Mouse (Mus musculus) embryonic facial prominence, embryonic 14.5 days (tissue): ENCODE results near the gene Mrps11. TPM values are rescaled to one million over a fixed set of nuclear protein-coding genes. Genes with fewer than 3 reads are reported as not detected.

ENCODE experiments used
- ATAC-seq: fragments of 200-750 bp; cut with Nextera tagmentation; 2 replicates; pipeline ENCODE4 v1.8.0; 2017; ENCODE audit warnings: low read depth, moderate number of reproducible peaks, moderate TSS enrichment
- DNase-seq: peaks from one replicate; pipeline ENCODE4 v3.0.0-alpha.2; 2015; ENCODE audit warnings: low spot score
- H3K27ac ChIP-seq: fragments of 300-500 bp; sonication (generic); replicated peaks from 2 replicates; pipeline ENCODE4 v1.5.1; 2014; ENCODE audit warnings: low read depth, mild to moderate bottlenecking, low read length, moderate library complexity
- H3K27me3 ChIP-seq: fragments of 300-500 bp; sonication (generic); replicated peaks from 2 replicates; pipeline ENCODE4 v1.6.1; 2014; ENCODE audit warnings: low read length; ENCODE audit not compliant: control insufficient read depth, insufficient read depth
- H3K36me3 ChIP-seq: fragments of 300-500 bp; sonication (generic); 2 replicates; pipeline ENCODE4 v1.6.1; 2014; ENCODE audit warnings: low read length, mixed read lengths; ENCODE audit not compliant: control insufficient read depth, insufficient read depth
- H3K4me1 ChIP-seq: fragments of 300-500 bp; sonication (generic); 2 replicates; pipeline ENCODE4 v1.6.1; 2014; ENCODE audit warnings: antibody characterized with exemption, low read length; ENCODE audit not compliant: control insufficient read depth, insufficient read depth
- H3K4me2 ChIP-seq: fragments of 300-500 bp; sonication (generic); 2 replicates; pipeline ENCODE4 v1.6.1; 2014; ENCODE audit warnings: low read depth, mild to moderate bottlenecking, low read length, moderate library complexity, mixed read lengths
- H3K4me3 ChIP-seq: fragments of 300-500 bp; sonication (generic); 2 replicates; pipeline ENCODE4 v1.5.1; 2014; ENCODE audit warnings: low read depth, mild to moderate bottlenecking, low read length
- H3K9ac ChIP-seq: fragments of 300-500 bp; sonication (generic); 2 replicates; pipeline ENCODE4 v1.6.1; 2014; ENCODE audit warnings: low read depth, mild to moderate bottlenecking, low read length, moderate library complexity, mixed read lengths
- H3K9me3 ChIP-seq: fragments of 300-500 bp; sonication (generic); 2 replicates; pipeline ENCODE4 v1.6.1; 2016; ENCODE audit warnings: low read length; ENCODE audit not compliant: control insufficient read depth
- WGBS: fragments of 180-500 bp; shearing (Covaris S2); extraction: QIAGEN DNeasy Blood & Tissue Kit; methylation state at CpG from one replicate; pipeline ENCODE4 v1.1.7; 2014; 5-methylcytosine and 5-hydroxymethylcytosine counted together
- polyA plus RNA-seq: library from polyadenylated mRNA; unstranded; fragments of >200 nt; fragmentation: Nextera tagmentation; extraction: Ambion mirVana; gene quantifications from 2 replicates; pipeline ENCODE4 v1.2.1, GENCODE M21; 2014

Mrps11 gene
- polyA plus RNA-seq, 1 experiment from 2014 or later = 59.2 TPM

DNA sequence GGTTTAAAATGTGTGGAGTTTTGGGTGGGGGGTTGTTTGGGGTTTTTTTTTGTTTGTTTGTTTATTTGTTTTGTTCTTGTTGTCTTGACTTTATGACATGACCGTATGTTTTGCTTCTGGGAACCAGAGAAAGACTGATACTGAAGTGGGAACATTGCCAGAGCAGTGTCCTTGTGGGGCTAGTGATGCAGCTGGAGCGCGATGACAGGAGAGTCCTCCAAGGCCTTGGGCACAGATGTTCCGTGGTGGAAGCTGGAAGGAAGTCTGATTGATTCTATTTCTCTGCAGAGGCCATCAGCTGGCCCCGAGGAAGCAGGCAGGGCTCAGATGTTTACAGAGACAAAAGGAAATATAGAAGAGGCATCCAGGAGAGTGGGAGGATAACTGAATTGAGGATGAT lies 3.0 kb downstream of the Mrps11 start:
- Histone ChIP-seq H3K36me3 (peaks cover 48% of the 10 kb centered on the region; the same call in 1 of the 2 replicates), H3K9me3 (no peaks in the 10 kb centered on the region), H3K27me3 (no peaks in the 10 kb centered on the region), H3K27ac (no peak overlapping the region), H3K4me2 (no peak overlapping the region), H3K4me3 (no peak overlapping the region), H3K9ac (peak overlapping the region; percentile 25; the same call in 1 of the 2 replicates), H3K4me1 (no peaks in the 10 kb centered on the region)
- ATAC-seq (no peak), DNase-seq (no peak)
- WGBS = 71% methylated on average over 5 of the region's 5 CpGs

DNA sequence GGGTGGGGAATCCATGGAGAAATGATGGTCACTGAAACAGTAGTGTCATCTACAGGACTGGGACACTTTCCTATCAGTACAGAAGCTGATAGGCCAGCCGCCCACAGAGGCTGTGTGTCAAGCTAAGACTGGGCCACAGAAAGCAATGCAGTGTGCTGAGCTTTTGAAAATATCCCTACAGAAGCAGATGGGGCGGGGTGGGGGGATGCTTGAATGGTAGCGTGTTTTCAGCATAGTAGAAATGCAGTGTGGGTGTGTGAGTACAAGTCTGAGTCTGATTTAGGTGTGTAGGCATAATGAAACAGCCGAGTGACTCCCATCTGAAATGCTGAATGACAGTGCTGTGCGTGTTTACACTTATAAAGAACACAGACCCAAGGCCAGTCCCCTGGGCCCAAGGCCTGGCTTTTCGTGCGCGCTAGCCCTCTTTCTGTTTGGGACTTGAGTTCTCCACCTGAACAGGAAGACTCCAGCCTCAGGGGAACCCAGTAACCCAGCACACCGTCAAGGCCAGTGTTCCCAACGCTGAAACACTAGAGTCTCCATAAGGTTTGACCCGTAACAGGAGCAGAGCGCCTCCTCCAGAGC lies 5.0 kb downstream of the Mrps11 start:
- H3K4me3 ChIP-seq = no peak overlapping the region
- no peak overlapping the region for H3K4me2 ChIP-seq
- peaks cover 65% of the 10 kb centered on the region for H3K36me3 ChIP-seq
- no peak overlapping the region for H3K9ac ChIP-seq
- no peaks in the 10 kb centered on the region for H3K4me1 ChIP-seq
- no peaks in the 10 kb centered on the region for H3K27me3 ChIP-seq
- WGBS = 90% methylated on average over 12 of the region's 12 CpGs
- H3K9me3 ChIP-seq = no peaks in the 10 kb centered on the region
- DNase-seq = no peak
- no peak for ATAC-seq
- H3K27ac ChIP-seq = no peak overlapping the region

DNA sequence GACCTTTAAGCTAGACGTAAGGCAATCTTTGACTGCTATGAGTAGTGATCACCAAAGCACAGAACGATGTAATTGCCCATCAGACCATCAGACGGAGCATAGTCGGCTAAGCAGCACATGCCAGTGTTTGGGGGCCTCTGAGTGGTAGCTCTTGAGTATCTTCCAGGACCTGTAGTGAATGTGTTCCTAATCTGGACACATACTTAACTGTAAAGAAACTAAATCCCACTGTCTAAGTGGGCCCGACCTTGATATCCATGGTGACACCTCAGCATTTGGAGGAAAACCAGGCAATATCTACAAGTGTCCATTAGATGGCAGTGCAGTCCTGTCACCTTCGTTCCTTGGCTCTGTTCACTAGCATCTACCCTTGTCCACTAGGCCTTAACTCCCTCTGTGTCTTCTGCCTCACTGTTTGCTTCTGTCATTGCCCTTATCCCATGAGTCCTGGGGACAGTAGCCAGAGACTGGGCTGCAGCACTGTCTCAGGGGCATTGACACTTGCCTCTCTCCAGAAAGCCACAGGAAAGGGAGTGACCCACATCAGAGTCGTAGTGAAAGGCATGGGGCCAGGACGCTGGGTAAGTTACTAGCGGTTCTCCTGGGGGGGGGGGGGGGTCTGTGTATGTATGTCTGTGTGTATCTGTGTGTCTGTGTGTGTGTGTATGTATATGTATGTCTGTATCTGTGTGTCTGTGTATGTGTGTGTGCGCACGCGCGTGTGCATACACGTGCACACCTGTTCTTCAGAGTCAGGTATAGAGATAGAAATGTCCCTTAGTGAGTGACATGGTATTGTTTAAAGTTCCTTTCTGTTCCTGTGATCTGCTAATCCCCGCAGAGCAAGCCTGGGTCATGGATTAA lies 8.7 kb downstream of the Mrps11 start:
- H3K4me1 ChIP-seq = no peaks in the 10 kb centered on the region
- no peak overlapping the region for H3K4me2 ChIP-seq
- H3K27me3 ChIP-seq = no peaks in the 10 kb centered on the region
- H3K9ac ChIP-seq = no peak overlapping the region
- no peaks in the 10 kb centered on the region for H3K9me3 ChIP-seq
- peak; percentile 74 for DNase-seq
- H3K4me3 ChIP-seq = no peak overlapping the region
- peaks cover 55% of the 10 kb centered on the region for H3K36me3 ChIP-seq
- WGBS = 86% methylated on average over 15 of the region's 15 CpGs
- no peak overlapping the region for H3K27ac ChIP-seq
- peak; percentile 60; the same call in 1 of the 2 replicates for ATAC-seq

DNA sequence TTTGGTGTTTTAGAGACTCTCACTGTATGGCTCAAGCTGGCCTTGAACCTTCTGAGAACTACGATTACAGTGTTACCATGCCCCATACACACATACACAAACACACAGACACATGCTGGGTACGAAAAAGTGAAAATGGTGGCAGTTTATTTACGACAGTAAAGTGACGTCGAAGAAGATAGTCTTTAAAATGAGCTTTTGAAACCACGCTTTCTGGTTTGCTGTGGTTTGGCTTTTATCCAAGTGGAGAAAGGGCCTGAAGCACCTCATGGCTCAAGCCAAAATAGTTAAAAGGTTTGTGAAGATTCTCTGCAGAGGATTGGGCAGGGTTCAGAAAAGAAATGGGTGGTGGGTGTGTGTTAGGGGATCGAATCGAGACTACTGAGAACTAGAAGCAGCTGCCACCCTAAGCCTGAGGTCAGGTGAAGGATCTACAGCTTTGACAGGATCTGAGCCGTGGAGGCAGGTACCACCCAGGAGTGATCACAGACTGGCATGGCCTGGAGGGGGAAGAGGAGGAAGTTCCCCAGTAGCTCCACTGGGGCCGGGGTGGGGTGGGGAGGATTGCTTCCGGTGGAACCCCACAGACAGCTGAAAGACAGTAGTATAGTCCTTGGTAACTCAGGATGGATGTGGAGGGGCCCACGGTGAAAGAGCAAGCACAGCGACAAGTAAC lies 11.1 kb downstream of the Mrps11 start:
- 0 out of 2 replicates have a peak overlapping the region, but pooled peaks have one; percentile 17 for H3K27ac ChIP-seq
- H3K9me3 ChIP-seq = no peaks in the 10 kb centered on the region
- H3K4me3 ChIP-seq = no peak overlapping the region
- no peak overlapping the region for H3K4me2 ChIP-seq
- ATAC-seq (no peak), DNase-seq (no peak)
- 73% methylated on average over 13 of the region's 13 CpGs for WGBS
- H3K9ac ChIP-seq = no peak overlapping the region
- no peaks in the 10 kb centered on the region for H3K4me1 ChIP-seq
- no peaks in the 10 kb centered on the region for H3K27me3 ChIP-seq
- H3K36me3 ChIP-seq = peaks cover 40% of the 10 kb centered on the region

DNA sequence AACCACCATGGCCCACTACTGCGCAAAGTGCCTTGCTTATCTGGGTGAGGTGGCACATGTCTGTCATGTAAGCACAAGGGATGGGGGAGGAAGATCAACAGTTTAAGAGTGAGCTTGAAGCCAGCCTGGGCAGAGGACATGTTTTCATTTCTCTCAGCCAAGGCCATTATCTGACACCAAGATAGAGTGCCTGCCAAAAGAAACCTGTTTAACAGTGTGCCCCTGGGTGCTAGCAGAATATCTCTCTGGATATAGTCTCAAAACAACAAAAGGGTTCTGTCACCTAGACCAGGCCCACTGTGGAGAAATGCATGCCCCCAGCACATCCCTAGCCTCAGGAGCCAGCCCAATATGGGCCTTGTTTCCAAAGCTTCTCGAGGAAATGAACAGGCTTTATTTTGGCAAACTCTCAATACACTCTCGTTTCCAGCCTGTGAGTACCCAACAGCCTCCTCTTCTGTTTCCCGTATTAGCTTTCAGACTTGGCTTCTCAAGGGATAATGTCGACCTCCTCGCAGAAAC lies 11.7 kb downstream of the Mrps11 start:
- Histone ChIP-seq H3K9ac (no peak overlapping the region), H3K4me1 (no peaks in the 10 kb centered on the region), H3K27ac (0 out of 2 replicates have a peak overlapping the region, but pooled peaks have one; percentile 17), H3K27me3 (no peaks in the 10 kb centered on the region), H3K36me3 (peaks cover 34% of the 10 kb centered on the region), H3K4me2 (no peak overlapping the region), H3K4me3 (no peak overlapping the region), H3K9me3 (no peaks in the 10 kb centered on the region)
- 56% methylated on average over 6 of the region's 6 CpGs for WGBS
- DNase-seq (peak; percentile 43), ATAC-seq (peak; percentile 9; the same call in 1 of the 2 replicates)

DNA sequence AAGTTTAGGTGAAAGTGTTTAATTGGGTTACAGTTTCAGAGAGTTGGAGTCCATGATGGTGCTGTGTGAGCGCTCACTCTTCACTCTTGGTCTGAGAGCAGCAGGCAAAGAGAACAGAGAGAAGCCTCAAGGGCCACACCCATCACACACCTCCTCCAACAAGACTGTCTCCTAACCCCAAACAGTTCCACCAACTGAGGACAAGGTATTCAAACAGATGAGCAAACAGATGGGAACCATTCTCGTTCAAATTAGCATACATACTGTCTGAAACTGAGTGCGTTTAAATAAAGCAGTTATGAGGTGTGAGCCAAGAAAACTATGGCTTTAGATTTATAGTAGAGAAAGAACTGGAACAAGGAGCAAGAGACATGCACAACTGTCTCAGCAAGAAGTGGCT lies 13.7 kb downstream of the Mrps11 start:
- no peak for DNase-seq
- H3K27me3 ChIP-seq = no peaks in the 10 kb centered on the region
- no peak overlapping the region for H3K27ac ChIP-seq
- H3K36me3 ChIP-seq = peaks cover 18% of the 10 kb centered on the region
- no peak for ATAC-seq
- H3K9me3 ChIP-seq = no peaks in the 10 kb centered on the region
- WGBS = 88% methylated on average over 3 of the region's 3 CpGs
- no peak overlapping the region for H3K4me3 ChIP-seq
- H3K9ac ChIP-seq = no peak overlapping the region
- H3K4me2 ChIP-seq = no peak overlapping the region
- no peaks in the 10 kb centered on the region for H3K4me1 ChIP-seq

DNA sequence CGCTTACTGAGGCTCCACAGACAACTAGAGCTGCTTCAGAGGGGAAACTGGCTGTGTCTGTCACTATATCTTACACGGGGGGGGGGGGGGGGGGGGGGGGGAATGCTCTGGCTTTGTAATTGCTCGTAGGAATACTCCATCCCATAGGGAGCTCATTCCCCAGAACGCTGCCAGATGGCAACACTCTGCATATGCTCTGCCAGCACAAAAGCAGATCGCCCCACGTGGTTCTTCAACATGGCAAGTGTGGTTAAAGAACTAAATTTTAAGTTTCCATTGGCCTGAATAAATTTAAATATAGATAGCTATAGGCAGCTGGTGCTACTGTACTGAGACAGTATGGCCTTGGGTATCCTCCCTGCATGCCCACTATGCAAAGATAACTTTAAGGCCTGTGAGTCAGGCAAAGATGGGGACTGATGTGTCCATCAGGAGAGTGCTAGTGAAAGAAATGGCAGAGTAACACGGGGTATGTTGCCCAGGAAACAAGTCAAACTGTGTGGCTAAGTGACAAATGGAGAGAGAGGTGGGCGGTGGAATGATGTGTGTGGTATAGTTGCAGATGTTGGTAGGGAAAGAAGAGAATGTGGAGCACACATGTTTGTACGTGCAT lies 15.0 kb downstream of the Mrps11 start:
- 42% methylated on average over 8 of the region's 9 CpGs for WGBS
- Histone ChIP-seq H3K27ac (no peak overlapping the region; the same call in 1 of the 2 replicates), H3K9ac (no peak overlapping the region), H3K9me3 (no peaks in the 10 kb centered on the region), H3K36me3 (peaks cover 5% of the 10 kb centered on the region; the same call in 1 of the 2 replicates), H3K4me1 (no peaks in the 10 kb centered on the region), H3K4me3 (no peak overlapping the region), H3K27me3 (no peaks in the 10 kb centered on the region), H3K4me2 (no peak overlapping the region)
- ATAC-seq = no peak; the same call in 1 of the 2 replicates
- peak; percentile 72 for DNase-seq
